ENCODE assay signal across 20 mouse cellular contexts in genomic region chr12:4688386-4688785, GRCm38 (mm10). TPM values are rescaled to one million over a fixed set of nuclear protein-coding genes. Genes with fewer than 3 reads are reported as not detected.
A peak's percentile ranks its signal among the peaks of the same experiment; 100 is the strongest.
DNase-seq lines count a peak whose midpoint lies in the region; ATAC-seq and TF ChIP-seq lines count a peak whose summit lies in the region.
"Had no signal": no experiment of that assay in that cellular context is flagged by ENCODE, and none has a peak within 500 bp of the region (broad histone marks: within the 10 kb centered on the region; RNA-seq: fewer than 3 reads in every experiment).

No protein-coding gene starts in this region.

- peaks cover 4% of the 10 kb centered on the region for H3K4me1 ChIP-seq in heart, embryonic 11.5 days (ENCODE audit: control insufficient read depth, insufficient read depth, low read length)
- H3K4me1 ChIP-seq in megakaryocyte, embryonic 14.5 days, result peaks cover 80% of the 10 kb centered on the region
- H3K4me1 ChIP-seq: embryonic facial prominence, embryonic 10.5 days; embryonic facial prominence, embryonic 12.5 days; forebrain, embryonic 13.5 days; forebrain, embryonic 15.5 days had no signal

- no peak overlapping the region for H3K4me3 ChIP-seq in heart, embryonic 11.5 days (ENCODE audit: low read depth, low read length)
- H3K4me3 ChIP-seq in layer of hippocampus, adult 2 months, result no peak overlapping the region
- H3K4me3 ChIP-seq in megakaryocyte, embryonic 14.5 days (replicated peaks), result peak overlapping the region; percentile 23
- H3K4me3 ChIP-seq: embryonic facial prominence, embryonic 10.5 days; embryonic facial prominence, embryonic 12.5 days; forebrain, embryonic 13.5 days; forebrain, embryonic 15.5 days had no signal

- TF ChIP-seq CTCF in layer of hippocampus, adult 2 months (conservative IDR thresholded peaks at IDR 0.05), result no peak

- no peak overlapping the region for H3K9ac ChIP-seq in heart, embryonic 11.5 days (ENCODE audit: low read depth, low read length)
- H3K9ac ChIP-seq: embryonic facial prominence, embryonic 12.5 days; forebrain, embryonic 13.5 days; forebrain, embryonic 15.5 days; forebrain, postnatal 0 days had no signal

- WGBS in heart, embryonic 11.5 days (ENCODE audit: insufficient replicate concordance), result 83% methylated on average over 2 of the region's 2 CpGs

- no peak overlapping the region for H3K27ac ChIP-seq in heart, embryonic 11.5 days (ENCODE audit: low read depth, low read length)
- H3K27ac ChIP-seq in layer of hippocampus, adult 2 months, result peak overlapping the region; percentile 73; the same call in 1 of the 2 replicates
- H3K27ac ChIP-seq: embryonic facial prominence, embryonic 10.5 days; embryonic facial prominence, embryonic 12.5 days; forebrain, embryonic 13.5 days; forebrain, embryonic 15.5 days had no signal

- DNase-seq in heart, adult 11 months, result peak; percentile 79
- no peak for DNase-seq in layer of hippocampus, adult 2 months (ENCODE audit: low spot score in 2 of 2)
- no peak for DNase-seq in layer of hippocampus, adult 9-10 months (ENCODE audit: low spot score)
- DNase-seq: adrenal gland, adult 2 months; adrenal gland, postnatal 10 days; adrenal gland, postnatal 25 days; cerebellum, adult 11 months; cerebellum, adult 18-20 months; cerebellum, adult 9-10 months; cerebellum, postnatal 14 days; cerebellum, postnatal 36 days; forebrain, postnatal 0 days had no signal

- H3K9me3 ChIP-seq in heart, embryonic 11.5 days (replicated peaks; ENCODE audit: control insufficient read depth, low read length), result no peaks in the 10 kb centered on the region
- peaks cover 12% of the 10 kb centered on the region; the same call in 1 of the 2 replicates for H3K9me3 ChIP-seq in megakaryocyte, embryonic 14.5 days
- H3K9me3 ChIP-seq: embryonic facial prominence, embryonic 10.5 days; embryonic facial prominence, embryonic 12.5 days; forebrain, embryonic 13.5 days; forebrain, embryonic 15.5 days had no signal

- H3K36me3 ChIP-seq in heart, embryonic 11.5 days (ENCODE audit: control insufficient read depth, insufficient read depth, low read length), result peaks cover 3% of the 10 kb centered on the region; the same call in 1 of the 2 replicates
- H3K36me3 ChIP-seq in megakaryocyte, embryonic 14.5 days (replicated peaks; ENCODE audit: low read length), result peaks cover 88% of the 10 kb centered on the region
- H3K36me3 ChIP-seq: embryonic facial prominence, embryonic 12.5 days; forebrain, embryonic 15.5 days had no signal

- no peak overlapping the region for H3K4me2 ChIP-seq in heart, embryonic 11.5 days
- H3K4me2 ChIP-seq: embryonic facial prominence, embryonic 12.5 days; forebrain, embryonic 13.5 days; forebrain, embryonic 15.5 days had no signal

- no peak for ATAC-seq in heart, embryonic 11.5 days (replicated peaks; ENCODE audit: insufficient number of reproducible peaks, low FRiP score, low TSS enrichment)
- no peak for ATAC-seq in megakaryocyte, adult 5-6 weeks (ENCODE audit: poor library complexity, severe bottlenecking)
- ATAC-seq in granulocyte monocyte progenitor cell, adult 5-6 weeks (replicated peaks; ENCODE audit: poor library complexity, severe bottlenecking), result no peak
- ATAC-seq: forebrain, embryonic 13.5 days; forebrain, embryonic 15.5 days; forebrain, postnatal 0 days had no signal

- H3K27me3 ChIP-seq in heart, embryonic 11.5 days (ENCODE audit: control insufficient read depth, insufficient read depth, low read length), result no peaks in the 10 kb centered on the region
- H3K27me3 ChIP-seq in megakaryocyte, embryonic 14.5 days (replicated peaks), result no peaks in the 10 kb centered on the region
- H3K27me3 ChIP-seq: embryonic facial prominence, embryonic 12.5 days; forebrain, embryonic 13.5 days; forebrain, embryonic 15.5 days had no signal

RNA-seq across cellular contexts. Expression of gene Fam228a, which starts 49.8 kb away (rescaled TPM):
- 0.26 and 0.28 TPM in 2 replicates for polyA plus RNA-seq in heart, embryonic 11.5 days (2014; fragmentation: Nextera tagmentation; extraction: Ambion mirVana)
- 1 to 10 TPM; 2.4 to 4.9 TPM for total RNA-seq in layer of hippocampus, adult 2 months (2021)
- polyA plus RNA-seq in megakaryocyte, embryonic 14.5 days (2012; ENCODE audit: insufficient read depth, low replicate concordance), result not detected in 2 replicates
- total RNA-seq in megakaryocyte, adult 5-6 weeks (2015), result not detected in 2 replicates
- total RNA-seq in megakaryocyte, adult 5-6 weeks (2017), result not detected in 2 replicates
- 0.26 and 0.70 TPM in 2 replicates for total RNA-seq in granulocyte monocyte progenitor cell, adult 5-6 weeks (2014; fragmentation: Nextera tagmentation)
- not detected in 2 replicates for total RNA-seq in granulocyte monocyte progenitor cell, adult 5-6 weeks (2017)
- polyA plus RNA-seq: adrenal gland, adult 2 months had no signal
